8 mouse cellular contexts compared by ENCODE assay signal in genomic region chr2:163994977-163995862, GRCm38 (mm10). TPM values are rescaled to one million over a fixed set of nuclear protein-coding genes. Genes with fewer than 3 reads are reported as not detected.
A peak's percentile ranks its signal among the peaks of the same experiment; 100 is the strongest.
DNase-seq lines count a peak whose midpoint lies in the region; ATAC-seq and TF ChIP-seq lines count a peak whose summit lies in the region.

No protein-coding gene starts in this region.

- peak; percentile 92 for DNase-seq in B cell, adult 2 months
- DNase-seq in adrenal gland, postnatal 25 days, result peak; percentile 91
- peak in 1 of 2 experiments; percentile 92 for DNase-seq in heart, adult 2 months
- peak; percentile 94 to 97 for DNase-seq in kidney, adult 8-10 months
- DNase-seq in midbrain, postnatal 0 days (ENCODE audit: low spot score), result peak; percentile 98
- DNase-seq in spleen, postnatal 10 days (ENCODE audit: low spot score in 2 of 2), result peak; percentile 83 to 94

- H3K4me1 ChIP-seq in embryonic facial prominence, embryonic 13.5 days, result peaks cover 32% of the 10 kb centered on the region
- H3K4me1 ChIP-seq in heart, adult 2 months (ENCODE audit: control insufficient read depth, insufficient read depth, low read length), result peaks cover 14% of the 10 kb centered on the region
- peaks cover 12% of the 10 kb centered on the region for H3K4me1 ChIP-seq in limb, embryonic 15.5 days
- H3K4me1 ChIP-seq in midbrain, postnatal 0 days (ENCODE audit: insufficient read depth, low read length), result peaks cover 7% of the 10 kb centered on the region; the same call in 1 of the 2 replicates

- under 1% methylated on average over 74 of the region's 79 CpGs for WGBS in embryonic facial prominence, embryonic 13.5 days
- WGBS in heart, adult 2 months, result under 1% methylated on average over 76 of the region's 79 CpGs
- WGBS in limb, embryonic 15.5 days, result under 1% methylated on average over 69 of the region's 79 CpGs
- WGBS in midbrain, postnatal 0 days, result under 1% methylated on average over 57 of the region's 79 CpGs

- H3K9me3 ChIP-seq in embryonic facial prominence, embryonic 13.5 days, result no peaks in the 10 kb centered on the region
- H3K9me3 ChIP-seq in limb, embryonic 15.5 days, result no peaks in the 10 kb centered on the region
- H3K9me3 ChIP-seq in midbrain, postnatal 0 days (ENCODE audit: low read length), result no peaks in the 10 kb centered on the region

- intact Hi-C loops in heart, adult 2 months (cut with DNase I), result loop anchor here (5.0 kb wide), 1 partner anchor 77 kb away; the partner anchor contains the start of genes Stk4 and Tomm34

- TF ChIP-seq CTCF in heart, adult 2 months (IDR thresholded peaks at IDR 0.05), result 0 out of 2 replicates have a peak, but pooled peaks have one; percentile 9
- no peak for TF ChIP-seq CTCF in midbrain, postnatal 0 days (IDR thresholded peaks at IDR 0.05)

- peak overlapping the region; percentile 85 for H3K4me2 ChIP-seq in embryonic facial prominence, embryonic 13.5 days
- H3K4me2 ChIP-seq in limb, embryonic 15.5 days, result peak overlapping the region; percentile 51
- H3K4me2 ChIP-seq in midbrain, postnatal 0 days (ENCODE audit: low read depth, low read length, poor library complexity, severe bottlenecking), result peak overlapping the region; percentile 58

- H3K27ac ChIP-seq in embryonic facial prominence, embryonic 13.5 days, result peak overlapping the region; percentile 96
- peak overlapping the region; percentile 96 for H3K27ac ChIP-seq in heart, adult 2 months
- peak overlapping the region; percentile 96 for H3K27ac ChIP-seq in limb, embryonic 15.5 days
- H3K27ac ChIP-seq in midbrain, postnatal 0 days (ENCODE audit: low read depth, low read length), result peak overlapping the region; percentile 96

- ATAC-seq in embryonic facial prominence, embryonic 13.5 days (ENCODE audit: insufficient number of reproducible peaks, insufficient read depth, low FRiP score, low TSS enrichment, low read depth), result peak; percentile 100
- ATAC-seq in limb, embryonic 15.5 days (ENCODE audit: insufficient number of reproducible peaks, low FRiP score, low TSS enrichment, low read depth), result peak; percentile 100
- ATAC-seq in midbrain, postnatal 0 days (ENCODE audit: low FRiP score), result peak; percentile 100

- peak; percentile 77; the same call in 1 of the 2 replicates for TF ChIP-seq EP300 in heart, adult 2 months (IDR thresholded peaks at IDR 0.05; ENCODE audit: insufficient read depth, low read depth, low read length)

- H3K9ac ChIP-seq in embryonic facial prominence, embryonic 13.5 days, result peak overlapping the region; percentile 96
- peak overlapping the region; percentile 99 for H3K9ac ChIP-seq in heart, adult 2 months (ENCODE audit: low read depth, low read length)
- peak overlapping the region; percentile 96 for H3K9ac ChIP-seq in limb, embryonic 15.5 days
- peak overlapping the region; percentile 99 for H3K9ac ChIP-seq in midbrain, postnatal 0 days (replicated peaks; ENCODE audit: low read length, poor library complexity, severe bottlenecking)

- peaks cover 10% of the 10 kb centered on the region for H3K79me2 ChIP-seq in heart, adult 2 months (replicated peaks; ENCODE audit: control insufficient read depth, insufficient read depth, low read length)

- H3K36me3 ChIP-seq in embryonic facial prominence, embryonic 13.5 days, result no peaks in the 10 kb centered on the region; the same call in none of the 2 replicates
- peaks cover 27% of the 10 kb centered on the region for H3K36me3 ChIP-seq in heart, adult 2 months (ENCODE audit: control insufficient read depth, insufficient read depth, low read length)
- peaks cover 2% of the 10 kb centered on the region; the same call in 1 of the 2 replicates for H3K36me3 ChIP-seq in limb, embryonic 15.5 days
- H3K36me3 ChIP-seq in midbrain, postnatal 0 days (ENCODE audit: insufficient read depth, low read length), result no peaks in the 10 kb centered on the region

- peak overlapping the region; percentile 98 for H3K4me3 ChIP-seq in embryonic facial prominence, embryonic 13.5 days
- H3K4me3 ChIP-seq in heart, adult 2 months, result peak overlapping the region; percentile 90
- peak overlapping the region; percentile 99 for H3K4me3 ChIP-seq in limb, embryonic 15.5 days
- H3K4me3 ChIP-seq in midbrain, postnatal 0 days (ENCODE audit: low read depth, low read length), result peak overlapping the region; percentile 98

- 0 out of 2 replicates have a peak, but pooled peaks have one; percentile 35 for TF ChIP-seq POLR2A in heart, adult 2 months (IDR thresholded peaks at IDR 0.05; ENCODE audit: insufficient read depth, low read depth, low read length)

- no peaks in the 10 kb centered on the region for H3K27me3 ChIP-seq in embryonic facial prominence, embryonic 13.5 days
- no peaks in the 10 kb centered on the region for H3K27me3 ChIP-seq in heart, adult 2 months (ENCODE audit: control insufficient read depth, insufficient read depth, low read length)
- no peaks in the 10 kb centered on the region for H3K27me3 ChIP-seq in limb, embryonic 15.5 days
- no peaks in the 10 kb centered on the region for H3K27me3 ChIP-seq in midbrain, postnatal 0 days (ENCODE audit: insufficient read depth, low read length)

RNA-seq across cellular contexts. Expression of gene Ywhab, which starts 0.5 kb away (rescaled TPM):
- 241 TPM in 2 replicates for total RNA-seq in adrenal gland, postnatal 25 days (2021)
- 311 and 329 TPM in 2 replicates for polyA plus RNA-seq in embryonic facial prominence, embryonic 13.5 days (2015; fragmentation: Nextera tagmentation; extraction: Ambion mirVana)
- total RNA-seq in heart, adult 2 months (2021), result 10 to 100 TPM; 71.9 to 73.1 TPM
- polyA plus RNA-seq in heart, adult 2 months (2012; rRNA removed), result 26.8 and 37.1 TPM in 2 replicates
- 293 and 298 TPM in 2 replicates for polyA plus RNA-seq in limb, embryonic 15.5 days (2015; fragmentation: Nextera tagmentation; extraction: Ambion mirVana)
- total RNA-seq in midbrain, postnatal 0 days (2014; rRNA removed), result 160 and 223 TPM in 2 replicates
- 649 and 656 TPM in 2 replicates for polyA plus RNA-seq in midbrain, postnatal 0 days (2015; fragmentation: Nextera tagmentation; extraction: Ambion mirVana)

RNA-seq across cellular contexts. Expression of gene Pabpc1l, which starts 30.0 kb away (rescaled TPM):
- total RNA-seq in adrenal gland, postnatal 25 days (2021), result 0.48 and 2.2 TPM in 2 replicates
- 1.6 and 2.8 TPM in 2 replicates for polyA plus RNA-seq in embryonic facial prominence, embryonic 13.5 days (2015; fragmentation: Nextera tagmentation; extraction: Ambion mirVana)
- under 1 TPM; 0.32 to 0.63 TPM for total RNA-seq in heart, adult 2 months (2021)
- 0.73 and 0.90 TPM in 2 replicates for polyA plus RNA-seq in heart, adult 2 months (2012; rRNA removed)
- polyA plus RNA-seq in limb, embryonic 15.5 days (2015; fragmentation: Nextera tagmentation; extraction: Ambion mirVana), result 1.5 and 2.8 TPM in 2 replicates
- total RNA-seq in midbrain, postnatal 0 days (2014; rRNA removed), result 0.22 TPM in 1 of 2 replicates, not detected in the other
- polyA plus RNA-seq in midbrain, postnatal 0 days (2015; fragmentation: Nextera tagmentation; extraction: Ambion mirVana), result 2.0 and 2.8 TPM in 2 replicates
